Mouse (Mus musculus): ENCODE data around the gene Batf2. TPM values are rescaled to one million over a fixed set of nuclear protein-coding genes. Genes with fewer than 3 reads are reported as not detected.
"Not testable (repeated sequence)": the region's sequence is repeated elsewhere in the genome, so short reads cannot be mapped to it uniquely, and the experiment has no call there.

Batf2 gene
- total RNA-seq, 1 experiment, result 0.18 TPM

DNA sequence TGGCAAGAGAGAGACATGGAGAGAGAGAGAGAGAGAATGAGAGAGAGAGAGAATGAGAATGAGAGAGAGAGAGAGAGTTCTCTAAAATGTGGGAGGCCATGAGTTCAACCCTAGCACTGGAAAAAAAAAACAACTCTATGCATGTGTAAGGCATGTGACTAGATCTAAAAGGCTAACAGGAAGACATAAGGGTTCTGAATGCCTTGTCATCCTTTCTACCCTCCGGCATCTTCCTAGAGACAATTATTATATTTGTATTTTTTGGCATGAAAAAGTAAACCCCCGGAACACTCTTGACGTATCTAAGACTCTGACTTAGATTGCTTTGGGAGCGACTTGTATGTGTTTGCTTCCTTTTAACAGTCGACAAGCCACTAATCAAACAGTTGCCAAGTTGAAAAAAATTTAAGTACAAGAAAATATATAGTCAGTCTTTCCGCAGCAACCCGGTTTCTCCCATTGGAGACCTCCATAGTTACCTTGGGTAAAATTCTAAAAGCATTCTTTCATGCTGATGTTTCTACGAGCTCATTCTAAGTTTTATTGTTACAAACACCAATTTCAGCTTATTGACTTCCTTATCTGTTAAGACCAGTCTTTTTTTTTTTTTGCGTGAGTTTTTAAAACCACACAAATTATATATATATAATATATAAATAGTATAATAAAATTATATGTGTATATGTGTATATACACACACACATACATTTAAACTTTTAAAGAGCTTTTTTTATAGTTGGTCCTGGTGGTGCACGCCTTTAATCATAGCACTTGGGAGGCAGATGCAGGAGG is 13.8 kb upstream of the Batf2 start:
- no peak for TF ChIP-seq MAFK (IDR thresholded peaks at IDR 0.05; ENCODE audit: insufficient read depth, low read depth, low read length)
- TF ChIP-seq CHD2 (IDR thresholded peaks at IDR 0.05; ENCODE audit: low read depth, low read length), result no peak
- peaks cover 0 to 2% of the 10 kb centered on the region in 2 experiments; a peak in 1 of 4 replicates for H3K4me1 ChIP-seq (ENCODE audit: control insufficient read depth in 2 of 2, insufficient read depth in 2 of 2, low read length in 2 of 2, poor library complexity in 1 of 2)
- no peaks in the 10 kb centered on the region for H3K36me3 ChIP-seq (ENCODE audit: control insufficient read depth, insufficient read depth, low read length, poor library complexity, severe bottlenecking)
- peak overlapping the region; percentile 61; the same call in 1 of the 2 replicates for H3K9ac ChIP-seq (ENCODE audit: insufficient read depth, low read depth, low read length, poor library complexity, severe bottlenecking)
- no peak for DNase-seq (ENCODE audit: low read depth, low spot score)
- peak overlapping the region; percentile 34; the same call in 1 of the 2 replicates for H3K27ac ChIP-seq (ENCODE audit: insufficient read depth, low read depth, low read length, poor library complexity, severe bottlenecking)
- H3K9me3 ChIP-seq (ENCODE audit: control insufficient read depth, insufficient read depth, low read depth, low read length), result no peaks in the 10 kb centered on the region
- H3K4me3 ChIP-seq (ENCODE audit: insufficient read depth in 1 of 2, low read depth in 1 of 2, low read length in 2 of 2, poor library complexity in 1 of 2, severe bottlenecking in 1 of 2), result peak overlapping the region; percentile 79 to 89
- in situ Hi-C loops (cut with MboI; ENCODE audit: low sequenced_read_pairs in 2 of 2, unreplicated experiment in 2 of 2), result loop anchor here (5.0 to 10.0 kb wide), 2 partner anchors 162 to 165 kb away; partner anchors contain the start of gene Pola2 (in 2 of the 2)

DNA sequence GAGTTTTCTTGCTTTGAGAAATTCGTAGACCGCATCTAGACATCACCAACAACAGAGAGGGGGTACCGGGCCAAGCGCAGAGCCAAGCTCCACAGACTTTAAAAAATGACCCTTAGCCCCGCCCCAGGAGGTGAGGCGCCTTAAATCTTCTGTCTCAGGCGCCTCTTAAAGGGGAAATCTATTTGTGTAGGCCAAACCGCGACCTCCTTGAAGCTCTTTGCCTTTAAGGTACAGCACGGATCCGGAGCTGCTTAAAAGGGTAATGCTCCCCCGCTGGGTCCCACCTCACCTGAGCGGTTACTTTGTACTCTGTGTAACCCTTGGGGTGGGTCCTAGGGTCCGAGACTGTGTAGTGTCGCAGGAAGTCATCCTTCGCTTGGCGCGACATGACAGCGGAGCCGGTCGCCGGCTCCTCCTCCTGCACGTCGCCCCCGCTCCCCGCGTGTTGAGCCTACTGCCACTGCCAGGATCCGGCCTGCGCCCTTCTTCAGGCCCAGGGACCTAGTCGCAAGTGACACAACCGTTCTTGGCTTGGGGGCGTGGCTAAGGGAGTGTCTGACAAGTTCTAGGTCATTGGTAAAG is 12.9 kb upstream of the Batf2 start, which contains the start of gene Snx15:
Gene Snx15 (minus strand): TSS at position 545 of the 582 bp plus-strand sequence.
- H3K9me3 ChIP-seq (ENCODE audit: control insufficient read depth, insufficient read depth, low read depth, low read length), result no peaks in the 10 kb centered on the region
- in situ Hi-C loops (cut with MboI; ENCODE audit: low sequenced_read_pairs in 2 of 2, unreplicated experiment in 2 of 2), result loop anchor here (5.0 to 10.0 kb wide), 2 partner anchors 163 to 166 kb away; partner anchors contain the start of gene Pola2 (in 2 of the 2)
- TF ChIP-seq ZC3H11A (IDR thresholded peaks at IDR 0.05; ENCODE audit: borderline replicate concordance, low read depth, low read length), result peak; percentile 77
- TF ChIP-seq MAFK (IDR thresholded peaks at IDR 0.05; ENCODE audit: insufficient read depth, low read depth, low read length), result no peak
- no peak for TF ChIP-seq ZNF384 (IDR thresholded peaks at IDR 0.05; ENCODE audit: low read depth, low read length)
- TF ChIP-seq CHD2 (IDR thresholded peaks at IDR 0.05; ENCODE audit: low read depth, low read length), result 0 out of 2 replicates have a peak, but pooled peaks have one; percentile 45
- TF ChIP-seq HCFC1 (IDR thresholded peaks at IDR 0.05; ENCODE audit: borderline replicate concordance, insufficient read depth, low read length), result peak; percentile 59; the same call in 1 of the 2 replicates
- no peaks in the 10 kb centered on the region; a peak in 1 of 4 replicates for H3K4me1 ChIP-seq (ENCODE audit: control insufficient read depth in 2 of 2, insufficient read depth in 2 of 2, low read length in 2 of 2, poor library complexity in 1 of 2)
- peak; percentile 96 for DNase-seq (ENCODE audit: low read depth, low spot score)
- no peaks in the 10 kb centered on the region for H3K36me3 ChIP-seq (ENCODE audit: control insufficient read depth, insufficient read depth, low read length, poor library complexity, severe bottlenecking)
- H3K27ac ChIP-seq (ENCODE audit: insufficient read depth, low read depth, low read length, poor library complexity, severe bottlenecking), result peak within 1 kb of the TSS; percentile 61; the same call in 1 of the 2 replicates
- H3K4me3 ChIP-seq (ENCODE audit: insufficient read depth in 1 of 2, low read depth in 1 of 2, low read length in 2 of 2, poor library complexity in 1 of 2, severe bottlenecking in 1 of 2), result peak within 1 kb of the TSS; percentile 79 to 89
- H3K9ac ChIP-seq (ENCODE audit: insufficient read depth, low read depth, low read length, poor library complexity, severe bottlenecking), result peak within 1 kb of the TSS; percentile 82

DNA sequence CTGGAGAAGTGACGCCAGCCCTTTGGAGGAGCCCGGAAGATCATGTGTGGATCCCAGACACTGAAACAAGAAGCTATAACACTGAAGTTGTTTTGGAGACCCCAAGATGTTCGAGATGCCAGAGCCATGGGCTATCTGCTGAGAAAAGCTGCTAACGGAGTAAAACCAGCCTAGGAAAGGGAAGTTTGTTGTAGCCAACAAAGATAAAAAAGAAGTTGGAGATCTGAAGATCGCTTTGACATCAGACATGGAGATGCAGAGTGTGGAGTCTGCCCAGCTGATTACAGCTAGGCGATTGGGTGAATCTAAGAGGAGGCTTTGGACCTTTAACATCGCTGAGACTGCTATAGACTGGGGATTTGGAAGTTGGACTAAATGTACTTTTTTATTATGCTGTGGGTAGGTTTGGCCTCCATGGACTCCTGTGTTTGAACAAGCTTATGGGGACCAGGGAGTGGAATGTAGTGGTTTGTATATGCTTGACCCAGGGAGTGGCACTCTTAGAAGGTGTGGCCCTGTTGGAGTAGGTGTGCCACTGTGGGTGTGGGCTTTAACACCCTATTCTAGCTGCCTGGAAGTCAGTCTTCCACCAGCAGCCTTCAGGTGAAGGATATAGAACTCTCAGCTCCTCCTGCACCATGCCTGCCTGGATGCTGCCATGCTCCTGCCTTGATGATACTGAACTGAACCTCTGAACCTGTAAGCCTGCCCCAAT is 10.2 kb upstream of the Batf2 start:
- H3K9ac ChIP-seq (ENCODE audit: insufficient read depth, low read depth, low read length, poor library complexity, severe bottlenecking); DNase-seq (ENCODE audit: low read depth, low spot score); H3K4me1 ChIP-seq (ENCODE audit: control insufficient read depth in 2 of 2, insufficient read depth in 2 of 2, low read length in 2 of 2, poor library complexity in 1 of 2); H3K4me3 ChIP-seq (ENCODE audit: insufficient read depth in 1 of 2, low read depth in 1 of 2, low read length in 2 of 2, poor library complexity in 1 of 2, severe bottlenecking in 1 of 2); H3K36me3 ChIP-seq (ENCODE audit: control insufficient read depth, insufficient read depth, low read length, poor library complexity, severe bottlenecking); H3K27ac ChIP-seq (ENCODE audit: insufficient read depth, low read depth, low read length, poor library complexity, severe bottlenecking); in situ Hi-C loops (cut with MboI; ENCODE audit: low sequenced_read_pairs in 2 of 2, unreplicated experiment in 2 of 2); H3K9me3 ChIP-seq (ENCODE audit: control insufficient read depth, insufficient read depth, low read depth, low read length): not testable (repeated sequence)

DNA sequence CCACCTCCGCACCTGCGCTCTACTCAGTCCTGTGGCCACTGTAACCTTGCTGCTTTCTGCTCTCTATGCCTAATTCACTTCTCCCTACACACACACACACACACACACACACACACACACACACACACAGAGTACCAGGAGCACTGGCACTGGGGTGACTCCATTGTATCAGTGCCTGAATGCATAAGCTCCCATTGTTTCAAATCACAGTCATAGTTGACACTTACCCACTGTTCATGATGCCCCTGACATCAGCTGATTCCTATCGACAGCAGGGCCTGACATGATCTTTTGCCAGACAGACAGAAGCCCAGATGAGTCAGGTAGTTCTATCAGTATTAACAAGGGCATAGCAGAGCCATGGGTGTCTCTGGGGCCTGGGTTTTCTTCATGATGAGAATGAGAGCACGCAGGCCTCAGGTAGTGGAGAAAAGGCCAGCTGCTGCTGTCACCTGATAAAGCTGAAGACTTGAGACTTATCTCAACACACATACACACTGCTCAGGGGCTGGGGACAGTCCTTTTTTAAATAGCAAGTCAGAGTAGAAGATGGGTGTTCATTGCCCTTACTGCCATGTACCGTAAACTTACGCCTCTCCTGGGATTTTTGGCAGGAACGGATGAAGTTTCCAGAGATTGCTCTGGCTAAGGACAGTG is 8.5 kb upstream of the Batf2 start:
- H3K27ac ChIP-seq (ENCODE audit: insufficient read depth, low read depth, low read length, poor library complexity, severe bottlenecking), result no peak overlapping the region
- H3K36me3 ChIP-seq (ENCODE audit: control insufficient read depth, insufficient read depth, low read length, poor library complexity, severe bottlenecking), result peaks cover 9% of the 10 kb centered on the region; the same call in 1 of the 2 replicates
- no peaks in the 10 kb centered on the region for H3K4me1 ChIP-seq (ENCODE audit: control insufficient read depth in 2 of 2, insufficient read depth in 2 of 2, low read length in 2 of 2, poor library complexity in 1 of 2)
- DNase-seq (ENCODE audit: low read depth, low spot score), result no peak
- H3K9me3 ChIP-seq (ENCODE audit: control insufficient read depth, insufficient read depth, low read depth, low read length), result no peaks in the 10 kb centered on the region
- H3K9ac ChIP-seq (ENCODE audit: insufficient read depth, low read depth, low read length, poor library complexity, severe bottlenecking), result no peak overlapping the region
- no peak overlapping the region for H3K4me3 ChIP-seq (ENCODE audit: insufficient read depth in 1 of 2, low read depth in 1 of 2, low read length in 2 of 2, poor library complexity in 1 of 2, severe bottlenecking in 1 of 2)
- TF ChIP-seq ZNF384 (IDR thresholded peaks at IDR 0.05; ENCODE audit: low read depth, low read length) (no peak), CHD2 (IDR thresholded peaks at IDR 0.05; ENCODE audit: low read depth, low read length) (no peak), MAFK (IDR thresholded peaks at IDR 0.05; ENCODE audit: insufficient read depth, low read depth, low read length) (no peak), ZC3H11A (IDR thresholded peaks at IDR 0.05; ENCODE audit: borderline replicate concordance, low read depth, low read length) (no peak), HCFC1 (IDR thresholded peaks at IDR 0.05; ENCODE audit: borderline replicate concordance, insufficient read depth, low read length) (no peak)
- in situ Hi-C loops (cut with MboI; ENCODE audit: low sequenced_read_pairs in 2 of 2, unreplicated experiment in 2 of 2), result no loop called here

DNA sequence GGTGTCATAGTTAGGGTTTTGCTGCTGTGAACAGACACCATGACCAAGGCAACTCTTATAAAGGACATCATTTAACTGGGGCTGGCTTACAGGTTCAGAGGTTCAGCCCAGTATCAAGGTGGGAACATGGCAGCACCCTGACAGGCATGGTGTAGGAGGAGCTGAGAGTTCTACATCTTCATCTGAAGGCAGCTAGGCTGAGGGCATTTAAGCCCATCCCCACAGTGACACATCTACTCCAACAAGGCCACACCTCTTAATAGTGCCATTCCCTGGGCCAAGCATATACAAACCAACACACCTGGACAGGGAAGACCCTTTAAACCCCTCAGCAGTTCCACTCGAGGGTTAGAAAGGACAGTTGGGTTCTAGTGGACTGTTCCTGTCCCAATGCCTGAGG is 7.6 kb upstream of the Batf2 start:
- DNase-seq (ENCODE audit: low read depth, low spot score); H3K9me3 ChIP-seq (ENCODE audit: control insufficient read depth, insufficient read depth, low read depth, low read length); in situ Hi-C loops (cut with MboI; ENCODE audit: low sequenced_read_pairs in 2 of 2, unreplicated experiment in 2 of 2); H3K4me3 ChIP-seq (ENCODE audit: insufficient read depth in 1 of 2, low read depth in 1 of 2, low read length in 2 of 2, poor library complexity in 1 of 2, severe bottlenecking in 1 of 2); H3K4me1 ChIP-seq (ENCODE audit: control insufficient read depth in 2 of 2, insufficient read depth in 2 of 2, low read length in 2 of 2, poor library complexity in 1 of 2); H3K27ac ChIP-seq (ENCODE audit: insufficient read depth, low read depth, low read length, poor library complexity, severe bottlenecking); H3K9ac ChIP-seq (ENCODE audit: insufficient read depth, low read depth, low read length, poor library complexity, severe bottlenecking): not testable (repeated sequence)
- peaks cover 11% of the 10 kb centered on the region; the same call in 1 of the 2 replicates for H3K36me3 ChIP-seq (ENCODE audit: control insufficient read depth, insufficient read depth, low read length, poor library complexity, severe bottlenecking)

Measured in ES-E14 (cell line).